Mouse (Mus musculus) neutrophil, adult 65 days (primary cell): Measurements from ENCODE around the gene Micall2. TPM values are rescaled to one million over a fixed set of nuclear protein-coding genes. Genes with fewer than 3 reads are reported as not detected.

Source experiments
- total RNA-seq: library from RNA; stranded (reverse); gene quantifications from 2 replicates; pipeline ENCODE4 v1.2.4, GENCODE M21; 2023

The Micall2 gene
- total RNA-seq: 5.6 and 5.8 TPM in 2 replicates

DNA sequence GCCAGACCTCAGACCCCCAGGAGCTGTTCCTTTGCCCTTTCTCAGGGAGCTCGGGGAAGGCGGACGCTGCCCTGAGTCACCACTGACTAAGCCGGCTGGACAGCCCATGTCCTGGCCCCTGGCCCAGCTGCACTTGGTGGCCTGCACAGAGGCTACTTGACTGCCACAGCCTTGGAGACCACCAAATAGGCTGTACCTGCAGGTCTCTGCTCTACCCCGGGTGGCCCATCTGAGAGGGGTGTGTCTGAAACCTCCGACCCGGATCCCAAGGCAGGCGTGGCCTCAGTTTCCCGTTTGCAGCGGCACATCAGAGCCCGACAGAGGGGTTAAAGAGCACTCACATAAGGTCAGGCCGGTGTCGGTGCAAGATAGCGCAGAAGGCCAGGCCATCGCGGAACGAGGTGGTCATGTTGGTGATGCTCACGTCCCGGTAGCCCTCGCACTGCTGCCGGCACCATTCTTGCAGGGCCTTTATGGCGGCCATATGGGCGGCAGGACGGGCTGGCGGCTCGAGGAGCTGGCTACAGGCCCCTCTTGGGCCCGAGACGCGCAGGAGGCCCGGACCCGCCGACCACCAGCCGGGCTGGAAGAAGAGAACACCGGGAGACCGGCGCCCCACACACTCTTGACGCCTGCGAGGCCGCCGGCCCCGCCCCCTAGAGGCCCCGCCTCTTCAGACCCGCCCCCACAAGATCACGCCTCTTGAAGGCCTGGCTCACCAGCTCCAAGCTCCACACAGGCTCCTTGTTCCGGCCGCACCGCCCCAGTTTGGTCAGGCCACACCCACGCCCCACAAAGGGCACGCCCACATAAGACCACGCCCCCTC lies at the start of gene Micall2:
TSS of gene Micall2 (minus strand) at position 660 of the 827 bp plus-strand sequence.

DNA sequence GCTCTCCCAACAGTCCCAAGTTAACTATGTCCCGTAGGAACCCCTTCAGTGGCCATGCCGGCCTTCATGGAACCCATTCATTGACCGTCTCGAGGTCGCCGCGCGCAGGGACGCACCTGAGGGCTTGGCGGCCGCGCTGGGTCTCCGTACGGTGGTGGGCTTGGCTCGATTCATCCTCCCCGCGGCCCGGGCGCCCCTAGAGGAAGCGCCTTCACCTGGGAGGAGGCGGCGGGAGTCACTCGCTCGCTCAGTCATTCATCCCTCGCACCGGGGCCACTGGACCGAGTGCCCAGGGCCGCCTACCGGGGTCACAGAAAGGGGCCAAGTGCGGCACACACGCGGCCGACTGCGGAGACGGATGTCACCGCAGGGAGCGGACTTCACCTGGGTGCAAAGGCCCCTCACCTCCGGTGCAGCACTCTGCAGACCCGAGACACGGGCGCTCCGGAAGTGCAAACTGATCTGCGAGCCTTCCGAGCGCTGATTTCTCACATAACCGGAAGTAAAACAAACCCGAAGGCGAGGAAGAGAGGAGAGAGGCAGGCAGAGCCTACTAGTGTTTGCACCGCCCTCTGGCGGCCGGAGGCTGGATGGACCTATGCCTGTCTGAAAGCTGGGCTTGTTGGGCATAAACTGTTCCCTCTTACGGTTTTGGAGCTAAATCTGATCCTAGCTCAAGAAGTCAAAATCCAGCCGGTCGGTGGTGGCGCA lies 39.2 kb upstream of the Micall2 start, which contains the start of gene Ints1:
TSS of gene Ints1 (minus strand) at position 459 of the 711 bp plus-strand sequence.

Other genes starting within 250 kb of the Micall2 start
- not detected in 2 replicates for gene Uncx, start 192.8 kb downstream of the Micall2 start, total RNA-seq
- gene Ints1, start 39.3 kb upstream of the Micall2 start, total RNA-seq: 39.6 and 53.6 TPM in 2 replicates
- 182 and 184 TPM in 2 replicates for gene Mafk, start 55.2 kb upstream of the Micall2 start, total RNA-seq
- gene Tmem184a, start 83.6 kb upstream of the Micall2 start, total RNA-seq: not detected in 2 replicates
- gene Gm26938, start 90.1 kb upstream of the Micall2 start, total RNA-seq: not detected in 2 replicates
- gene Psmg3, start 90.5 kb upstream of the Micall2 start, total RNA-seq: 9.3 and 12.1 TPM in 2 replicates
- gene Elfn1, start 171.6 kb upstream of the Micall2 start, total RNA-seq: not detected in 2 replicates